Mouse (Mus musculus): Measurements from ENCODE around the gene Ralgapb.

Gene Ralgapb

DNA sequence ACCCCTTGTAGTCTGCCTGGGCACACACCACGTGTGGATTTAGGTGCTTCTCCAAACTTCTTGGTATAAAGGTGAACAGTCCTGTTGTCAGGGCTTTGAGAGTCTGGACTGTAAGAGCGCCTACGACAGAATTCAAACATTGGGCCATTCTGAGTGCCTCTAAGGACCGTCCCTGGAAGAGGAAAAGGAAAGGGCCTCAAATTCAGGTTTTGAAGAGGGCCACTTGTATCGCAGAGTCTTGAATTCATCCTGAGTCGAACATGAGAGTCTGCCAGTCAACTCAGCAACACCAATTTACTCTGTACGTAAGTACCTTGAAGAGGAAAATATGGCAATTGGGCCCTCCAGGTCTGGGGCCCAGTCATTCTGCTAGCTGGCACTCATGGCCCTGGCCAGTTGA lies 6.7 kb upstream of the Ralgapb start:
- DNase-seq (ENCODE audit: low read depth): no peak

DNA sequence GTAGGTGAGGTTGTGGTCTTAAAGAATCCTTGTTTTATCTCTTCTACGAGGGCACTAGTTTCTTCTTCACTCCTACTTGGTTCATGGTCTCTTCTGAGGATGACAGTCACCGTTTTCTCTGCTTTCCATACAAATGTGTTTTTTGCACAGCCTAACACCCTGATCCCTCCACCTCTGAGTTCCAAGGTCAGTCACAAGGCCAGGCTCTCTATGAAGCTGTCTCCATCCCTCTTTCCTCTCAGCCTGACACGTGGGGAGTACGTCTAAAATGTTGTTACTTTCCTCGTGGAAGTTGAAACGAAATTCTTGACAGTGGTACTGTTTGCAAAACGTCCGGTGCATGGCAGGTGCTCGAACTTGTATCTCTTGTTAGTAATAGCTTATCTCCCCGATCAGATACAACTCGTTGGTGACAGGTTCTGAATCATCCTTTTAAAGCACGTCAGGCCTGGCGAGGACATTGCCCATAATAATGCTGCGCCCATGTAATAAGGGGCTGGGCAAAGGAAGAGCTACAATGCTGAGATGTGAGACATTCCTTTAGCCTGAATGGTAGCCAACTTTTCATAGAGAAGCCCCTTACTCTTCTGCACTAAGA lies 552 bp upstream of the Ralgapb start:
- DNase-seq (ENCODE audit: low read depth): no peak

GRCm38 (mm10) chr2:158410022-158411014 lies 670 bp downstream of the Ralgapb start:
- no peak for DNase-seq (ENCODE audit: low read depth)

GRCm38 (mm10) chr2:158413240-158413639 lies 3.6 kb downstream of the Ralgapb start:
- no peak for DNase-seq (ENCODE audit: low read depth)

DNA sequence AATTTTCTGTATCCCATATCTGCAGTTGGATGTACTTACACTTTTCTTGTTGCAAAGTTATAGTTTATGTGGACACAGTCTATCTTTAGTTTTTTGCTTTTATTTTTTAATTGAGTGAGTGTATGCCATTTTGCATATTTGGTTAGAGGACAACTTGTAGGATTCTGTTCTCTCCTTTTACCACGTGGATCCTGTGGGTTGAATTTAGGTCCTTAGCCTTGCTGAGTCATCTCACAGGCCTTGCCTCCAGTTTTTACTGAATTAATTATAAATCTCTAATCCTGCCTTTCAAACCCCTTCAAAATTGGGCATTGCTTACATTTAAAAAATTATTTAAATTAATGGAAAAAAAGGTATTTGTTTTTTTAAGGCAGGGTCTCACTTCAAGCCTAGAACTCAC lies 6.2 kb downstream of the Ralgapb start:
- DNase-seq (ENCODE audit: low read depth): no peak

DNA sequence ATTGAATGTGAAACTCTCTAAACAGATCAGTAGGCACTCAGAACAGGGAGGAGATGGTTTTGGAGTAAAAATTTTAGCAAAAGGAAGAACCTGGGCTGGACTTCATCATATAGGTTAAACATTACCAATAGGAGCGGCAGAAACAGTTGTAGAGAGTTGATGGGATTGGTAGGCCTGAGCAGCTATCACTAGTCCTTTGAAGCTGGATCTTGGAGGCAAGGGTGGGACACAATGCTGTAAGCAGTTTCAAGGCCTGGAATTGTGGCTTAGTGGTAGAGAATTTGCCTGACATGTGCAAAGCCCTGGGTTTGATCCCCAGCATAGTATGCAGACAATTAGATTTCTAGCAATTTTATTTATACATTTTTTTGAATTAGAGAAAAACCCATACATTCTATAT lies 9.0 kb downstream of the Ralgapb start:
- DNase-seq (ENCODE audit: low read depth): no peak

DNA sequence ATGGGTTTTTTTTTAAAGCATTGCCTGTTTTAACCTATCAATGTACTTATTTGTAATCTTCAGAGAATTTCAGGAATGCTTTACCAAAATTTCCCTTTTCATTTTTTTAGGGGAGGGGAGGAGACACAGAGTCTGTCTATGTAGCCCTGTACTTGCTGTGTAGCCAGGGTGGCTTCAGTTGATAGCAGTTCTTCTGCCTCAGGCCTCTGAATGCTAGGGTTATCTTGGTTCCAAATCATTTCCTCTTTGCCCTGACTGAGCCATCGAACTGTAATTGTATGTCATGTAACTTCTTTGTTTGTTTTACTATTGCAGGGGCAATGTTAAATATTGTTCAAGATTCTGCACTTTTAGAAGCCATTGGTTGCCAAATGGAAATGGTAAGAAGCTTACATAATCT lies 36.2 kb downstream of the Ralgapb start:
- no peak for DNase-seq (ENCODE audit: low read depth)

DNA sequence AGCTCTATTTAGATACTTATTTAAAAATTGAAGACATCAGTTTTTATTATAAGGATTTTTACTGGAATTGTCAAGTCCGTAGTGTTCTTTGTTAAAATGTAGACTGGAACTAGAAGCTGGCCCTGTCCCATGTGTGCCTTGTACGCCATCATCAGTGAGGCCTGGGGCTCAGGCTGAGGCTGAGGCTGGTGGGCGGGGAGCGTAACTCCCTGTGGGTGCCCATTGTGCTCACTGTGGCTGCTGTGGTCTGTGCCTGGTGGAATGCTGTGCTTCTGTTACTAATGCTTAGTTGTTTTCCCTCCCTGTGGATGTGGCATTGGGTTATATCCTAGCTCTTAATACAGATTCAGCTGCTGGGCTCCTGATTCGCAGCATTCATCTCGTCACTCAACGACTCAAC lies 40.2 kb downstream of the Ralgapb start:
- no peak for DNase-seq (ENCODE audit: low read depth)

DNA sequence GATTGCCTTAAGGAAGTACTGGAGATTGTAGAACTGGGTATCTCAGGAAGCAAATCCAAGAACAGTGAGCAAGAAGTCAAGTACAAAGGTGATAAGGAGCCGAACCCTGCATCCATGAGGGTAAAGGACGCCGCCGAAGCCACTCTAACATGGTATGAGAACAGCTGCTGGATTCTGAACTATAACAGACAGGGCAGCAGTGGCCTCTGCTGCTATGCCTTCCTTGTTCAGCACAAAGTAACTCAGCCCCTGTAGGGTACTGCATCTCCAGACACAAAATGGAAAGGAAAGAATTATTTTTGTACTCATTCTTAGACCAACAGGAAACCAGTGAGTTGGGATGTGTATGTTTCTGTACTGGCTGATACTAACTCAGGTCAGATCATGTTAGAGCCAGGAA lies 46.8 kb downstream of the Ralgapb start:
- no peak for DNase-seq (ENCODE audit: low read depth)

DNA sequence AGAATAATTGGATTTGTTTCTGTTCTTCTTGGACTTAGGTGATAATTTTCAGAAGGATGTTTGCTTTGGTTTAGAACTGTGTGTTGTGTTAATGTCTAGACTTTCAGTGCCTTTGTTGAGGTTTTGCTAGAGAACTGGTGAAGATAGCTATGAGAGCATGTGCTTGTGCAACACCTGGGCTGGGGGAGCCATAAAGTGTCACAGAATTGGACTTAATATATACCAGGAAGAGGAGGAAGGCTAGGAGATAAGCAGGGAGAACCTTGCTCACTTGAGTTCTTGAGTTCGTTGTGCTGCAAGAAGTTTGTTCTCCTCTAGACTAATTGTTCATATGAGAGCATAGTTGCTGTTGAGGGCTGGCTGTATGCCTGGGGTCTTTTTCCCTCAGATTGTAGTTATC lies 48.0 kb downstream of the Ralgapb start:
- no peak for DNase-seq (ENCODE audit: low read depth)

DNA sequence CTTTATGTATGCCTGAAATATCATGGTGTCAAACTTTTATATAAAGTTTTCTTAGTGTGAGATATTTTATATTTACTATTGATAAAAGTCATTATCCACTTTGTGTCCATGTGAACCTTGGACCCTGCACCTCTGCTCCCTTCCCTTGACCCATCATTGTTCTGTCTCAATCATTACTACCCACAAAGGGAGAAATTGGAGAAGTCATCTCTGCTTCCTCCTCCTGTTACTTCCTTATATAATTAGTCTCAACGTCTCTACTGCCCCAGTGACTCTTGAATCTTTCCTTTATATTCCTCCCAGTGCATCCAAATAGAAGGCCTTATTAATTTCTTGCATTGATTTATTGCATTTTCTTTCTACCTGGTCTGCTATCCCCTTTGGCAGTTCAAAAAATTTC lies 52.8 kb downstream of the Ralgapb start:
- no peak for DNase-seq (ENCODE audit: low read depth)

GRCm38 (mm10) chr2:158474159-158474558 lies 64.5 kb downstream of the Ralgapb start:
- no peak for DNase-seq (ENCODE audit: low read depth)

DNA sequence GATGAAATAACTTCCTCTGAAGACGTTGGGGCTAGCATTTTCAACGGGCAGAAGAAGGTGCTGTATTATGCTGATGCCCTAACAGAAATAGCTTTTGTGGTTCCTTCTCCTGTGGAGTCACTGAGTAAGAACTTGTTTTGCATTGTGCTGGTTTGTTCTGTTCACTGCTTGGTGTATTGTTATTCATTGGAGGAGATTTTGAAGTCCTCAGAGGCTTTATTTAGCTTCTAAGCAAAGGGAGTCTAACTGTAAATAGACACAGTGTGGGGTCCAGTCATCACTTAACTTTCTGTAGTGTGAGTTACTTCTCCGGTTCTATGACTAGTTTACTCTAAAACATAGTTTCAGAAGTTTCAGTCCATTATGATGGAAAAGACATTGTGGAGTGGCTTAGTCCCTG lies 68.0 kb downstream of the Ralgapb start:
- no peak for DNase-seq (ENCODE audit: low read depth)

DNA sequence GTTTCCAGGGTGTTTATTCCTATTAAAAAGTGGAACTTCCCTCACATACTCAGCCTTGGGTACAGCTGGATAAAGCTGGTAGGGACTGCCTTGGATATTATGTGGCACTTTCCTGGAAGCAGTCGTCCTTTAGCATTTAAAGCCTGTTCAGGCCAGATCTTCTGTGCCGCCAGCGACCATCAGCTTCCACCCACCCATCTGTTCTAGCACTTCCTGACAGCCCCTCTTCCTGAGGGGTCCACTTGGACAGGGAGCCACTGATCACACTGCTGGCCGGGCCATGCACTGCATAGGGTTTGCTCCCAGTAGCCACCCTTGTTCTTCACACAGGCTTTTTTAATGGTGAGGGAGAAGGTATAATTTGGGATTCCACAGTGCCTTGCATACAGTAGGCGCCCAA lies 88.8 kb downstream of the Ralgapb start:
- DNase-seq (ENCODE audit: low read depth): no peak

- no peak for DNase-seq (ENCODE audit: low read depth)
Observed at GRCm38 (mm10) chr2:158501836-158502812, 92.5 kb downstream of the Ralgapb start, which contains the start of gene Adig. Gene Adig, plus strand, starts transcription at chr2:158502612.

DNA sequence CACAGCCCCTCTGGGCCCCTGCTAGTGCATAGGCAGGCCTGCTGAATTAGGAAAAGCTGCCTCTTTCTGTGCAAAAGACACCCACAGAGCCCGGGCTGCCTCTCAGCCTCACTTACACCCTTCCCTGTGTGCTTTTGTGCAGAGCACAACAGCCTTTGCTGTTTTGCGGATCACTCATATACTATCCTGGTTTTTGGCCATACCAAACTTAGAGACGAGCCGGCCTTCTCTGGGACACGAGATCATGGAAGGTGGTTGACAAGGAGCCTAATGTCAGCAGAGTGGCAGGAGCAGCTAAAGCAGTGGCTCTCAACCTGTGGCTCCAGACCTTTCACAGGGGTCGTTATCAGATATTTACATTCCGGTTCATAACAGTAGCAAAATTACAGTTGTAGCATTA lies 93.6 kb downstream of the Ralgapb start:
- no peak for DNase-seq (ENCODE audit: low read depth)

DNA sequence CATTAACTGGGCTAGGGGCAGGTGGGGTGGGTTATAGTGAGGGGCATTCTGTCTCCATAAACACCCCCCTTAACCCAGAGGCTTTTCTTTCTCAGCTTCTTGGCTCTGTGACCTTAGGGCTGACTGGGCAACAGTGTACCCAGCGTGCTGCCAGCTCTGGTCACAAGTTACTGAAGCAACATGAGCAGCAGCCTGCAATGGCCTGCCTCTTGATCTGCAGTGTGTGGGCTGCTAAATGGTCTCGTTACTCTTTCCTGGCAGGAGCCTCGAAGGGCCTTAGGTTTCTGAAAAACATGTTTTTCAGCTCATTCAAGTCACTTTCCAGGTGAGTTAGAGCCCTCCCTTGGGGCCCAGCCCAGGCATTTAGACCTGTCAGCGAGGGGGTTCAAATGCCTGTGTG lies 94.0 kb downstream of the Ralgapb start:
- no peak for DNase-seq (ENCODE audit: low read depth)

GRCm38 (mm10) chr2:158506475-158506874 lies 96.8 kb downstream of the Ralgapb start:
- no peak for DNase-seq (ENCODE audit: low read depth)

GRCm38 (mm10) chr2:158507046-158507445 lies 97.4 kb downstream of the Ralgapb start:
- no peak for DNase-seq (ENCODE audit: low read depth)

- DNase-seq (ENCODE audit: low read depth): no peak
Observed at GRCm38 (mm10) chr2:158510665-158511064, 101.0 kb downstream of the Ralgapb start.

GRCm38 (mm10) chr2:158512528-158512927 lies 102.9 kb downstream of the Ralgapb start, which contains the start of gene Arhgap40:
Gene Arhgap40, plus strand, starts transcription at chr2:158512796.
- DNase-seq (ENCODE audit: low read depth): no peak

- DNase-seq (ENCODE audit: low read depth): no peak
Observed at GRCm38 (mm10) chr2:158513821-158514336, 104.2 kb downstream of the Ralgapb start.
